In the genomic region with DNA sequence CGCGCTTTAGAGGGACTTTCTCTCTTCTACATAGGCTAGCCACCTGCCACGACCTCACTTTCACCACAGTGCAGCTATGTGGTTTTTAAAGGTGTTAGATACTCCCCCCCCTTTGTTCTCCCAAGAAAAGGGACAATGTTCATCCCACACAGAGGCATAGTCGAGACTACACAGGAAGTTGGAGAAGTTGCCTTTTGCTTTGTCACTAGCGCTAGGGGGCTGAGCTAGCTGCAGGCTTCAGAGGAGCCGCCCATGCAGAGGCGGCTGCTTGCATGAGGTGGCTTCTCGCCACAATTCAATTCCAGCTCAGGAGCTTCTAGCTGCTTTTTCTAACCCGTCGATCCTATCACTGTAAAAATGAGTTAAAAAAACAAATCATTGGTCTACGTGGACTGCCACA, we compare ENCODE assay signal across 12 mouse cellular contexts.
DNase-seq lines count a peak whose midpoint lies in the region; ATAC-seq and TF ChIP-seq lines count a peak whose summit lies in the region.
"Had no signal": no experiment of that assay in that cellular context is flagged by ENCODE, and none has a peak within 500 bp of the region (broad histone marks: within the 10 kb centered on the region; RNA-seq: fewer than 3 reads in every experiment).

No protein-coding gene starts in this region.

- DNase-seq in right cerebral cortex, adult 2 months (ENCODE audit: low spot score in 2 of 2): peak; percentile 32 to 45
- no peak for DNase-seq in right cerebral cortex, postnatal 10 days (ENCODE audit: low spot score in 2 of 2)
- DNase-seq in embryo, embryonic 9.5 days (ENCODE audit: extremely low spot score): no peak
- no peak for DNase-seq in liver, postnatal 0 days
- no peak for DNase-seq in natural killer cell, adult 2 months (ENCODE audit: low spot score in 2 of 2)
- DNase-seq: cerebellum, adult 18-20 months; embryo, embryonic 11 days had no signal

- no peaks in the 10 kb centered on the region for H3K36me3 ChIP-seq in hindbrain, embryonic 12.5 days
- no peaks in the 10 kb centered on the region for H3K36me3 ChIP-seq in hindbrain, embryonic 13.5 days
- H3K36me3 ChIP-seq in forebrain, embryonic 16.5 days (ENCODE audit: control insufficient read depth, insufficient read depth): no peaks in the 10 kb centered on the region
- H3K36me3 ChIP-seq in liver, postnatal 0 days (replicated peaks; ENCODE audit: insufficient read depth, low read length): peaks cover 3% of the 10 kb centered on the region; the same call in 1 of the 2 replicates

- H3K27ac ChIP-seq in hindbrain, embryonic 12.5 days: no peak overlapping the region
- H3K27ac ChIP-seq in hindbrain, embryonic 13.5 days: no peak overlapping the region
- H3K27ac ChIP-seq in forebrain, embryonic 16.5 days (ENCODE audit: low read length): no peak overlapping the region
- H3K27ac ChIP-seq in liver, postnatal 0 days (ENCODE audit: low read depth): no peak overlapping the region
- H3K27ac ChIP-seq: liver, embryonic 14.5 days had no signal

- 0 out of 2 replicates have a peak overlapping the region, but pooled peaks have one; percentile 11 for H3K4me2 ChIP-seq in hindbrain, embryonic 12.5 days (replicated peaks)
- H3K4me2 ChIP-seq in hindbrain, embryonic 13.5 days: no peak overlapping the region
- H3K4me2 ChIP-seq in forebrain, embryonic 16.5 days (ENCODE audit: low read length): no peak overlapping the region
- H3K4me2 ChIP-seq in liver, postnatal 0 days (ENCODE audit: low read depth, low read length): no peak overlapping the region

- no peak overlapping the region for H3K4me3 ChIP-seq in hindbrain, embryonic 12.5 days
- no peak overlapping the region for H3K4me3 ChIP-seq in hindbrain, embryonic 13.5 days
- H3K4me3 ChIP-seq in forebrain, embryonic 16.5 days (replicated peaks; ENCODE audit: low read length): no peak overlapping the region
- no peak overlapping the region for H3K4me3 ChIP-seq in liver, postnatal 0 days (ENCODE audit: low read depth, low read length)

- no peak overlapping the region for H3K9ac ChIP-seq in hindbrain, embryonic 12.5 days
- H3K9ac ChIP-seq in hindbrain, embryonic 13.5 days: no peak overlapping the region
- H3K9ac ChIP-seq in forebrain, embryonic 16.5 days (replicated peaks; ENCODE audit: low read depth, low read length): no peak overlapping the region
- no peak overlapping the region for H3K9ac ChIP-seq in liver, postnatal 0 days (replicated peaks)
- H3K9ac ChIP-seq: liver, embryonic 14.5 days had no signal

- H3K27me3 ChIP-seq in hindbrain, embryonic 12.5 days: no peaks in the 10 kb centered on the region
- no peaks in the 10 kb centered on the region for H3K27me3 ChIP-seq in hindbrain, embryonic 13.5 days
- H3K27me3 ChIP-seq in forebrain, embryonic 16.5 days (replicated peaks; ENCODE audit: control insufficient read depth, insufficient read depth, low read length): no peaks in the 10 kb centered on the region
- H3K27me3 ChIP-seq in liver, postnatal 0 days (ENCODE audit: insufficient read depth, low read length): no peaks in the 10 kb centered on the region
- H3K27me3 ChIP-seq: CH12.LX had no signal

- H3K9me3 ChIP-seq in hindbrain, embryonic 12.5 days (replicated peaks): 0 out of 2 replicates have a peak, but pooled peaks cover 7% of the 10 kb centered on the region
- no peaks in the 10 kb centered on the region for H3K9me3 ChIP-seq in hindbrain, embryonic 13.5 days
- H3K9me3 ChIP-seq in forebrain, embryonic 16.5 days (ENCODE audit: control insufficient read depth, low read length): no peaks in the 10 kb centered on the region
- H3K9me3 ChIP-seq in liver, postnatal 0 days (ENCODE audit: low read length): peaks cover 4% of the 10 kb centered on the region; the same call in 1 of the 2 replicates

- no peak for TF ChIP-seq EP300 in liver, postnatal 0 days (IDR thresholded peaks at IDR 0.05; ENCODE audit: low read depth)

- no peak for ATAC-seq in hindbrain, embryonic 12.5 days (ENCODE audit: low FRiP score)
- ATAC-seq in hindbrain, embryonic 13.5 days (ENCODE audit: low FRiP score): no peak
- ATAC-seq in forebrain, embryonic 16.5 days: peak; percentile 26; the same call in 1 of the 2 replicates
- no peak for ATAC-seq in liver, postnatal 0 days

- WGBS in hindbrain, embryonic 12.5 days: 53% methylated on average over 11 of the region's 11 CpGs
- 61% methylated on average over 11 of the region's 11 CpGs for WGBS in hindbrain, embryonic 13.5 days
- 37% methylated on average over 11 of the region's 11 CpGs for WGBS in forebrain, embryonic 16.5 days
- WGBS in liver, postnatal 0 days (ENCODE audit: insufficient replicate concordance): 80% methylated on average over 11 of the region's 11 CpGs

- TF ChIP-seq CTCF in liver, postnatal 0 days (IDR thresholded peaks at IDR 0.05; ENCODE audit: low read depth): no peak

- H3K4me1 ChIP-seq in hindbrain, embryonic 12.5 days: peaks cover 2% of the 10 kb centered on the region; the same call in 1 of the 2 replicates
- H3K4me1 ChIP-seq in hindbrain, embryonic 13.5 days (replicated peaks): no peaks in the 10 kb centered on the region
- peaks cover 13% of the 10 kb centered on the region for H3K4me1 ChIP-seq in forebrain, embryonic 16.5 days (replicated peaks; ENCODE audit: control insufficient read depth, insufficient read depth, low read length)
- H3K4me1 ChIP-seq in liver, postnatal 0 days (ENCODE audit: insufficient read depth): no peaks in the 10 kb centered on the region

Comparison
In these comparisons a context has a peak if more than half of its experiments do, and no peak if none do; other contexts are left out.
1. DNase-seq: peak in right cerebral cortex, adult 2 months (2 of 2); none in right cerebral cortex, postnatal 10 days (0 of 2), embryo, embryonic 9.5 days (single experiment), liver, postnatal 0 days (single experiment) and natural killer cell, adult 2 months (0 of 2).